ENCODE assay signal across 9 mouse cellular contexts in genomic region chr15:25140389-25141181, GRCm38 (mm10).
DNase-seq lines count a peak whose midpoint lies in the region; ATAC-seq and TF ChIP-seq lines count a peak whose summit lies in the region.
"Had no signal": no experiment of that assay in that cellular context is flagged by ENCODE, and none has a peak within 500 bp of the region (broad histone marks: within the 10 kb centered on the region; RNA-seq: fewer than 3 reads in every experiment).

No protein-coding gene starts in this region.

- 71% methylated on average over 9 of the region's 9 CpGs for WGBS in limb, embryonic 12.5 days

- H3K9ac ChIP-seq in limb, embryonic 12.5 days (replicated peaks) = no peak overlapping the region
- H3K9ac ChIP-seq: embryonic facial prominence, embryonic 15.5 days had no signal

- no peaks in the 10 kb centered on the region for H3K36me3 ChIP-seq in limb, embryonic 12.5 days
- H3K36me3 ChIP-seq: embryonic facial prominence, embryonic 15.5 days had no signal

- peak; percentile 79; the same call in 1 of the 2 replicates for ATAC-seq in limb, embryonic 12.5 days (ENCODE audit: insufficient number of reproducible peaks, insufficient read depth, low FRiP score, low TSS enrichment, low read depth)
- no peak for ATAC-seq in erythroid progenitor cell, adult 5-6 weeks (replicated peaks; ENCODE audit: low FRiP score, poor library complexity, severe bottlenecking)

- no peaks in the 10 kb centered on the region for H3K9me3 ChIP-seq in limb, embryonic 12.5 days
- H3K9me3 ChIP-seq: embryonic facial prominence, embryonic 15.5 days had no signal

- H3K27ac ChIP-seq in embryonic fibroblast, embryonic 13.5 days (ENCODE audit: insufficient read depth, low read length) = peak overlapping the region; percentile 63
- H3K27ac ChIP-seq in limb, embryonic 12.5 days = no peak overlapping the region
- H3K27ac ChIP-seq: embryonic facial prominence, embryonic 15.5 days had no signal

- H3K4me1 ChIP-seq in embryonic fibroblast, embryonic 13.5 days (ENCODE audit: control insufficient read depth, insufficient read depth, low read length) = peaks cover 2% of the 10 kb centered on the region; the same call in 1 of the 2 replicates
- no peaks in the 10 kb centered on the region for H3K4me1 ChIP-seq in limb, embryonic 12.5 days (replicated peaks)
- H3K4me1 ChIP-seq: embryonic facial prominence, embryonic 15.5 days had no signal

- no peak for TF ChIP-seq CTCF in embryonic fibroblast, embryonic 13.5 days (IDR thresholded peaks at IDR 0.05; ENCODE audit: borderline replicate concordance, insufficient read depth, low read length)

- no peak overlapping the region for H3K4me3 ChIP-seq in embryonic fibroblast, embryonic 13.5 days (ENCODE audit: insufficient read depth, low read length)
- no peak overlapping the region for H3K4me3 ChIP-seq in limb, embryonic 12.5 days (replicated peaks)
- H3K4me3 ChIP-seq: embryonic facial prominence, embryonic 15.5 days had no signal

- TF ChIP-seq POLR2A in embryonic fibroblast, embryonic 13.5 days (IDR thresholded peaks at IDR 0.05; ENCODE audit: low read depth, low read length) = no peak

- DNase-seq in left cerebral cortex, postnatal 4 days = peak; percentile 31
- no peak for DNase-seq in left cerebral cortex, adult 8-10 months (ENCODE audit: low spot score in 2 of 2)
- peak; percentile 41 for DNase-seq in retina, postnatal 1 day
- DNase-seq in frontal cortex, postnatal 25 days (ENCODE audit: low spot score in 2 of 2) = no peak
- DNase-seq in urinary bladder, postnatal 25 days (ENCODE audit: low spot score) = no peak

- H3K4me2 ChIP-seq in limb, embryonic 12.5 days = no peak overlapping the region
- H3K4me2 ChIP-seq: embryonic facial prominence, embryonic 15.5 days had no signal

- no peaks in the 10 kb centered on the region for H3K27me3 ChIP-seq in limb, embryonic 12.5 days
- H3K27me3 ChIP-seq: embryonic facial prominence, embryonic 15.5 days had no signal

- intact Hi-C loops in left cerebral cortex, postnatal 4 days (cut with DNase I) = no loop called here

Comparison
In these comparisons a context has a peak if more than half of its experiments do, and no peak if none do; other contexts are left out.
1. DNase-seq: peak in left cerebral cortex, postnatal 4 days (single experiment) and retina, postnatal 1 day (single experiment); none in left cerebral cortex, adult 8-10 months (0 of 2), frontal cortex, postnatal 25 days (0 of 2) and urinary bladder, postnatal 25 days (single experiment).